Mouse (Mus musculus) activated CD4-positive, CD25-positive, alpha-beta regulatory T cell, adult 4 months (primary cell): ENCODE data around the gene Hus1. TPM values are rescaled to one million over a fixed set of nuclear protein-coding genes. Genes with fewer than 3 reads are reported as not detected.

Experiments
- ATAC-seq: one replicate; pipeline ENCODE4 v1.8.0; 2017
- polyA plus RNA-seq, 2 experiments: library from polyadenylated mRNA; unstranded; fragments of 100-300 nt; shearing (Covaris generic); gene quantifications; one replicate each; pipeline ENCODE4 v1.2.1; 2017

Hus1 gene
- polyA plus RNA-seq, 2 experiments from 2014 or later: 6.9 to 7.6 TPM

DNA sequence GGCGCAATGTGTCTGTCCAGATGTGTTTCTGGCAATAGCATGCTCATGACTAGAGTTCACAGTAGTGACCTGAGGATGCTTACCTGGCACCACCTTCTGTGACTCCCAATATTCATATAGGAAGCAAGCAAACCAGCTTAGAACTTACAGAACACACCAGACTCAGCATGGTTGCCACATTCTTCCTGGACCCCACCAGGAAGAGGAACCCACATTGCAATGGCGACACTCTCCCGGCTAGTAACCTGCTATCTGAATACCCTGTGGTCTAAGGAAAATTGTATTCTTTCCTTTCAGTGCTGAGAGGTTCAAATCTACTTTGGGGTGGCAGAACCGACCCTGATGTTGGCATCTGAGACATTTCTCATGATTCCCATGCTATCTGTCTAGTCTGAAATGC, 32.8 kb downstream of the Hus1 start:
- ATAC-seq: no peak

DNA sequence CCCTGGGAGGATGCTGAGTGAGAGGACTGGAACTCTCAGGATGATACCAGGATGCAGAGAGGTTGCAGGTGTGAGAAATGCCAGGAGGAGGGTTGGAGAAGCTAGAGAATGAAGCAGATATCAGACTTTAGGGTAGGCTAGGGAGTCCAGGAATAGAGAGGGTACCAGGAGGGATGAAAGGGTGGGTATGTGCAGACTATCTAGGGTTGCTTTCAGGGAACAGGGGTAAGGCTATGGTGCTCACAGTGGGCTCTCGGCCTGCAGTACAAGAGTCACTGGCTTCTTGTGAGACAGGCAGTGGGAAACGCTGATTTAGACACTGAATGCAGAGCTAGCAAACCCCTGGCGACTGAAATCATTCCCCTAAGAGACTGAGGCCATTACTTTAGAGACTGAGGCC, 37.8 kb downstream of the Hus1 start, which contains the start of gene Pkd1l1:
TSS of gene Pkd1l1 (minus strand) at position 101 of the 400 bp plus-strand sequence.
- ATAC-seq: no peak

DNA sequence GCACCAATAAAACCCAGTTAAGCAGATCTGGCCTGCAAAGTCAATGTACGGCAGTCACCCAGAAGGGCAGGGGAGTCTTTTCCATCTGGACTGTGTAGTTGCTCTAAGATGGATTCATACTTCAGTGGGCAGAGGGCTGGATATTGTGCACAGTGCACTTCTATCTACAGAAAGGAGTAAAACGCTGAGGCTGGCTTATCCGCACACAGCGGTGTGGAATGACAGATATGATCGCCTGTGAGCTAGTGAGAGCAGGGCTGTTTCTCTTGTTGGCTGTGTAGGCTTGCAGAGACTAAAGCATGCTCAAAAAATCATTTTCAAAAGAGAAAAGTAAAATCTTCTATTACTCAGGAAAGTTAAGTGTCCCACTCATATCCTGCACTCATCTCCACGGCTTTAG, 38.9 kb downstream of the Hus1 start:
- no peak for ATAC-seq

DNA sequence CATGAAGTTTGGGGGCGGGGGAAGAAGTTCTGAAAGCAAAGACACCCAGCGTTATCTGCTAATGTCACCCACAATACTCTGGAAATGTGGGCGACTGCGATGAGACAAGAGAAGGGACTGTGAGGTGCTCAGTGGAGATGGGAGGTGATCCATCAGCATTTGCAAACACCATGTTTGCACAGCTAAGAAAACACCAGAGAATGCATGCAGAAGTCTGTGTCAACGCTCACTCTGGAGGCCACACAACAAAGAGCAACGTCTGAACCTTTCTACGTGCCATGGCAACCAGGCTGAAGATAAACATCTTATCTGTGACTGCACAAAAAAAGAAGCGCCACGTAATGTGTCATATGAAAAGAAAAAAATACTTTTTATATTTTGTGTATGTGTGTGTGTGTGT, 40.5 kb downstream of the Hus1 start:
- ATAC-seq: no peak

DNA sequence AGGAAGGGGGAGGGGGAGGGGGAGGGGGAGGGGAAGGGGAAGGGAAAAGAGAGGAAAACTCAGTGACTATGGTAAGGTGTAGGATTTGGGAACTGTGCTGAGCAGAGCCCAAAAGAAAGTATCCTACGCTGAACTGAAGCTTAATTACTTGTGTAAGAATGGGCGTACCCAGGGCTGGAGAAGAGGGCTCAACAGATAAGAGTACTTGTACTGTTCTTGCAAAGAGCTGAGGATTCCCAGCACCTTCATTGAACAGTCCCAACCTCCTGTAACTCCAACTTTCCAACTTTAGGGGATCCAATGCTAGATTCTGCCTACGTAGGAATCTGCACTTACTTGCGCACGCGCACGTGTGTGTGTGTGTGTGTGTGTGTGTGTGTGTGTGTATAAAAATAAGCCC, 42.9 kb downstream of the Hus1 start:
- no peak for ATAC-seq

DNA sequence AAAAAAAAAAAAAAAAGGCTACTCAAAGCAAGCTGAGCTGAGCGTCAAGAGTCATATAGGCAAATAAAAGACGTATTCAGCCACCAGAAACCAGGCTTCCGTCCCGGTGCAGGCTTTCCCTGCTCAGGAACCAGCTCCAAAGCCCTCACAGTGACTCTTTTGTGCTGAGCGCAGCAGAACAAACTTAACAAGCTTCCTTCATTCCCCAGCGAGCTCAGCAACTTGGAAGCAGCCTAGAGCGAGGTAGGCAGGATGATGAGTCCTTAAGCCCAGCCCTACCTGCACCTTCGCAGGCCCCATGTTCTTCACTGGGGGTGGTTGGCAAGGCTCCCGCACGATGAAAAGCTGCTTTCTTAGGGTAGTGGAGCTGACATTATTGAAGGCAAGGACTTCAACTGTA, 52.4 kb downstream of the Hus1 start:
- ATAC-seq: no peak

DNA sequence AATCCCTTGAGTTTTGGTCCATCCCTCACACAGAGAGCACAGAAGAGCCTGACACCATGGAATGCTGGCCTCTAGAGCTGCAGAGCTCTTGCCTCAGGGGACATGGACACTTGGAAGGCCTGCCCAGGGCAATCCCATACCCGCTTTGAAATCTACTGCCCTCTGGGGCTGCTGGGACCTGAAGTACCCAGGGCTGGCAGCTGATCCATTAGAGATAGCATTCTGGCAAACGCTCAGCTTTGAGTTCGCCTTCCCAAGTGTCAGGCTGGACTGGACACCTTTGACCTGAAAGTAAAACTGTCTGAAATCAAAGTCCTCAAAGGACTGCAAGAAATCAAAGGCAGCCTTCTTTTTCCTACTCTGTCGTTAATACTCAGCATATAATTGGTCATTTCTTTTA, 52.9 kb downstream of the Hus1 start:
- ATAC-seq: no peak

DNA sequence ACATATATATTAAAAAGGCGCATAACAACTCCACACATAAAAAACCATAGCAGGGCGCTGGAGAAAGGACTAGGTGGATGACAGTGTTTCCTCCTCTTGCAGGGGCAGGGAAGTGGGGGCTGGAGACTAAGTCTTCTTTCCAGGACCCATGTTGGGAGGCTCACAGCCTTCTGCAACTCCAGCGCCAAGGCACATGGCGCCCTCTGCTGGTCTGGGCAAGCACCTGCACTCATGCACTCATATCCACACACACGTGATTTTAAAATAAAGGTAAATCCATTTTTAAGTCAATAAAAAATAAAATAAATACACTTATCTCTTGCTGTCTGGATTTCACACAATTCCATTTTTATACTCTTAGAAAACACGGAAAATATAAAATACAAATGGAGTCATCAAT, 54.0 kb downstream of the Hus1 start:
- no peak for ATAC-seq

DNA sequence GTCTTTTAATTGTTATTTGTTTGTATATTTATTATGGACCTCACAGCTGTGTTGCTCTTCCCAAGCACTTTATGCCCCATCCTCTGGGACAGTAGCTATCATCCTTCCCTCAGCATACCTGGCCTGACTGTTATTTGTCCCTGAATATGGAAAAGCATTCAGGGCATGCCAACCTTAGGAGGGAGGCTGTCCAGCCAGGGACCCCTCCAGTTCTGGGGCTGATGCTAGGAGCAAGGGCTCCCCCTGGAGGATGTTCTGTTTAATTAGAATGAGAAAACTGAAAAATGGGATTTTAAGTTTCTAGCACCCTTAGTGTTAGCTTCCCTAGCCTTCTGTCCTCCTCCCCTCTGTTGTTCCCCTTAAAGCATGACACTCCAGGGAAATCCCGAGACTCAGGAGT, 55.3 kb downstream of the Hus1 start:
- ATAC-seq: no peak

DNA sequence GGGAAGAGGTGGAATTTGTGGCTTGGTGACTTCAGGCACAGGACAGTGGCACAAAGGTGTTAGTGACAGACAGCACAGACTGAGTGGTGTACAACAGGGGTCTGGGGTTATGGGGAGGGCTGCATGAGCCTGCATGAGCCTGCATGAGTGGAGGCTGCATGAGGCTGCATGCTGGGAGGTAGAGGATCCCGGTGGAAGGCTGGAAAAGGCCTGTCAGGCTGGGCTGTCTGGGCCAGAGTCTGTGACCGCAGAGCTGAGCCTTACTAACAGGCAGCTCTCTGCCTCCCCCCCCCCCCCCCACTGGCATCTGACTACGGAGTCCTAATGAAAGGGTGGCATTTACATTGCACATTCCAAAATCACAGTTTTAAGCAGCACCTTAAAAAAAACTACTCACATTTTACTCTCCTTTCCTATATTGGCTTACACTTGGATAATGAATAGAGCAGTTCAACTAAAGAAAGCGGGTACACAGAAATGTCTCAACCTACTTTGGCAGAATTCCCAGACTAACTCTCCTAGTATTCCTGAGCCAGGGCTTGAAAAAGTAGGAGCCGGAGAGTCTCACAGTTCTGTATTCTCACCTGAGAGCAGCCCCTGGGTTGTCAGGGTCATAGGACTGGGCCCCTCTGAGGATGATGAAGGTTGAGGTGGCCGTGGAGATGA, 61.1 kb downstream of the Hus1 start:
- ATAC-seq: no peak

DNA sequence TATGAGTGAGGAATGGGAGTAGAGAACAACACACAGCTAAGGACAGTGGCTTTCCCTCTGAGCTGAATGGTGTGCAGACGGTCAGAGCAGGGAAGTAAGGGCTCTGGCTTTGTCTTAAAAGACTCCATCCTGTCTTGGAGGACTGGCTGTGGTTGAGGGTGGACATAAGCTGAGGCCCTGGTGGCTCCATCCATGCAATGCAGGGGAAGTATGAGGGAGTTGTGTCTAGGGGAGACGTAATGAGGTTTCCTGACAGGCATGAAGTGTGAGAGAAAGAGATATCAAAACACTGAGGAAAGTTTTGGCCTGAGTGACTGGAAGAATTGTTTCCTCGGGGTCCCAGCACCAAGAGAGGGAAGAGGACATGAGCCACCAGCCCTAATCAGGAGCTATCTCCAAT, 62.1 kb downstream of the Hus1 start:
- ATAC-seq: no peak

DNA sequence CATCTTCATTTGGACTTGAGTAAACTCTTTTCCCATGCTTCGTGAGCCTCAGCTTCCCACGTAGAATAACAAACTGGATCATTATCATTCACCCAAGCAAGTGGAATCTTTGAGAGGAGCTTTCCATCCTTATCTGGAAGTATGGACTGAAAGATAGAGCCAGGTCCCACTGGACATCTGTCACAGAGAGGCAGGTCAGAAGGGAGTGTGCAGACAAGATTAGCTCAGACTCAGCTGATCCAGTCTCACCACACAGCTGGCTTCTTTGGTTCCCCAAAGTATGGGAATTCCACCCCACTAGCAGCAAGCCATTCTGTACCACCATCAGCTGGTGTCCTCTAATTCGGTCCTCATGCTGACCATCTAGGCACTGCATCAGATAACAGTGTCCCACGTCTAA, 66.9 kb downstream of the Hus1 start:
- no peak for ATAC-seq

Other genes starting within 250 kb of the Hus1 start
- not detected for gene Pkd1l1, start 37.9 kb downstream of the Hus1 start, polyA plus RNA-seq
- gene Gm11992, start 37.4 kb upstream of the Hus1 start, polyA plus RNA-seq: not detected
- not detected for gene Sun3, start 37.8 kb upstream of the Hus1 start, polyA plus RNA-seq
- under 1 TPM in 1 of 2 experiments, not detected in 1; 0.41 TPM for gene Upp1, start 106.9 kb upstream of the Hus1 start, polyA plus RNA-seq
- gene Abca13, start 180.8 kb upstream of the Hus1 start, polyA plus RNA-seq: under 1 TPM in 1 of 2 experiments, not detected in 1; 0.03 TPM